Mouse (Mus musculus) ES-Bruce4 (cell line): Measurements from ENCODE around the gene Swi5. TPM values are rescaled to one million over a fixed set of nuclear protein-coding genes. Genes with fewer than 3 reads are reported as not detected.

Experiments
- H3K27ac ChIP-seq: 2 replicates; pipeline ENCODE4 v1.5.1; 2012; ENCODE audit warnings: low read length, inconsistent platforms; ENCODE audit not compliant: insufficient read depth
- H3K27me3 ChIP-seq: 2 replicates; pipeline ENCODE4 v1.6.1; 2012; ENCODE audit warnings: mild to moderate bottlenecking, low read length, inconsistent platforms; ENCODE audit not compliant: control insufficient read depth, poor library complexity, insufficient read depth, severe bottlenecking
- H3K36me3 ChIP-seq: 2 replicates; pipeline ENCODE4 v1.6.1; 2012; ENCODE audit warnings: inconsistent platforms, mild to moderate bottlenecking, low read length, moderate library complexity; ENCODE audit not compliant: control insufficient read depth, poor library complexity, insufficient read depth, severe bottlenecking
- H3K4me1 ChIP-seq: one replicate; pipeline ENCODE4 v1.8.1; 2011; ENCODE audit warnings: low read length; ENCODE audit not compliant: control insufficient read depth, insufficient read depth
- H3K4me3 ChIP-seq: 2 replicates; pipeline ENCODE4 v1.5.1; 2011; ENCODE audit warnings: low read depth, mild to moderate bottlenecking, low read length
- H3K9ac ChIP-seq: 2 replicates; pipeline ENCODE4 v1.6.1; 2012; ENCODE audit warnings: low read depth, mild to moderate bottlenecking, inconsistent platforms; ENCODE audit not compliant: poor library complexity, severe bottlenecking
- H3K9me3 ChIP-seq: replicated peaks from 2 replicates; pipeline ENCODE4 v1.6.1; 2012; ENCODE audit warnings: mild to moderate bottlenecking, low read length, inconsistent platforms; ENCODE audit not compliant: control insufficient read depth, poor library complexity, insufficient read depth, severe bottlenecking
- CTCF ChIP-seq: IDR thresholded peaks from one replicate; pipeline ENCODE4 v1.8.1; 2011; ENCODE audit warnings: low read depth, low read length
- EP300 ChIP-seq: IDR thresholded peaks from 2 replicates; pipeline ENCODE4 v1.6.1; 2011; ENCODE audit warnings: low read depth, low read length; ENCODE audit not compliant: insufficient read depth
- POLR2A ChIP-seq: IDR thresholded peaks from one replicate; pipeline ENCODE4 v1.8.1; 2011; ENCODE audit warnings: low read length; ENCODE audit not compliant: insufficient read depth
- polyA plus RNA-seq: library from polyadenylated mRNA; stranded (reverse); fragments of >200 nt; gene quantifications from 2 replicates; pipeline ENCODE4 v1.2.4, GENCODE M21; 2011; ENCODE audit warnings: low read depth; ENCODE audit not compliant: missing spikeins, insufficient read depth, insufficient read length

Swi5 gene
- polyA plus RNA-seq, 1 experiment, result 553 TPM

- Histone ChIP-seq H3K9me3 (no peaks in the 10 kb centered on the region), H3K27ac (no peak overlapping the region), H3K9ac (no peak overlapping the region), H3K4me1 (no peaks in the 10 kb centered on the region), H3K4me3 (no peak overlapping the region), H3K27me3 (no peaks in the 10 kb centered on the region), H3K36me3 (no peaks in the 10 kb centered on the region)
- TF ChIP-seq EP300, result no peak
- TF ChIP-seq CTCF, result no peak
- no peak for TF ChIP-seq POLR2A
These were observed 32.0 kb upstream of the Swi5 start for GRCm38 (mm10) chr2:32319586-32320580.

- no peak overlapping the region for H3K9ac ChIP-seq
- no peak for TF ChIP-seq CTCF
- no peak for TF ChIP-seq EP300
- no peak for TF ChIP-seq POLR2A
- no peaks in the 10 kb centered on the region for H3K27me3 ChIP-seq
- H3K27ac ChIP-seq, result no peak overlapping the region
- no peaks in the 10 kb centered on the region for H3K4me1 ChIP-seq
- H3K36me3 ChIP-seq, result no peaks in the 10 kb centered on the region
- H3K9me3 ChIP-seq, result no peaks in the 10 kb centered on the region
- no peak overlapping the region for H3K4me3 ChIP-seq
These were observed 31.1 kb upstream of the Swi5 start for GRCm38 (mm10) chr2:32318709-32319585.

- no peak overlapping the region for H3K27ac ChIP-seq
- H3K36me3 ChIP-seq, result no peaks in the 10 kb centered on the region
- H3K9me3 ChIP-seq, result no peaks in the 10 kb centered on the region
- no peaks in the 10 kb centered on the region for H3K4me1 ChIP-seq
- H3K9ac ChIP-seq, result peak overlapping the region; percentile 38
- no peaks in the 10 kb centered on the region for H3K27me3 ChIP-seq
- H3K4me3 ChIP-seq, result peak overlapping the region; percentile 48
- TF ChIP-seq POLR2A (no peak), CTCF (no peak), EP300 (no peak)
These were observed 30.0 kb upstream of the Swi5 start for GRCm38 (mm10) chr2:32317791-32318417.

- no peak overlapping the region for H3K27ac ChIP-seq
- no peak overlapping the region for H3K4me3 ChIP-seq
- no peaks in the 10 kb centered on the region for H3K36me3 ChIP-seq
- no peak for TF ChIP-seq EP300
- TF ChIP-seq POLR2A, result no peak
- TF ChIP-seq CTCF, result no peak
- no peak overlapping the region for H3K9ac ChIP-seq
- no peaks in the 10 kb centered on the region for H3K9me3 ChIP-seq
- H3K27me3 ChIP-seq, result no peaks in the 10 kb centered on the region
- no peaks in the 10 kb centered on the region for H3K4me1 ChIP-seq
These were observed 29.2 kb upstream of the Swi5 start for GRCm38 (mm10) chr2:32316887-32317656.

- Histone ChIP-seq H3K36me3 (no peaks in the 10 kb centered on the region), H3K9ac (no peak overlapping the region), H3K4me3 (no peak overlapping the region), H3K27ac (no peak overlapping the region), H3K27me3 (no peaks in the 10 kb centered on the region), H3K4me1 (no peaks in the 10 kb centered on the region), H3K9me3 (no peaks in the 10 kb centered on the region)
- TF ChIP-seq EP300 (no peak), POLR2A (no peak), CTCF (no peak)
These were observed 27.9 kb upstream of the Swi5 start for GRCm38 (mm10) chr2:32315751-32316150.
